Mouse (Mus musculus): ENCODE results near the gene Gm3625.
"Not testable (repeated sequence)": the region's sequence is repeated elsewhere in the genome, so short reads cannot be mapped to it uniquely, and the experiment has no call there.

Gm3625 gene

GRCm38 (mm10) chr12:4555451-4555850, 37.3 kb downstream of the Gm3625 start:
- DNase-seq (ENCODE audit: low spot score), result no peak

GRCm38 (mm10) chr12:4553704-4554103, 39.0 kb downstream of the Gm3625 start:
- not testable (repeated sequence) for DNase-seq (ENCODE audit: low spot score)

- DNase-seq (ENCODE audit: low spot score), result peak; percentile 93
Measured at GRCm38 (mm10) chr12:4548053-4549013, 44.4 kb downstream of the Gm3625 start.

GRCm38 (mm10) chr12:4547557-4547956, 45.2 kb downstream of the Gm3625 start:
- DNase-seq (ENCODE audit: low spot score), result no peak

GRCm38 (mm10) chr12:4546491-4546890, 46.2 kb downstream of the Gm3625 start:
- DNase-seq (ENCODE audit: low spot score), result no peak

GRCm38 (mm10) chr12:4545425-4545824, 47.3 kb downstream of the Gm3625 start:
- DNase-seq (ENCODE audit: low spot score), result no peak

- no peak for DNase-seq (ENCODE audit: low spot score)
Measured at GRCm38 (mm10) chr12:4544400-4544919, 48.3 kb downstream of the Gm3625 start.

Data from embryo, embryonic 10.5 days (tissue).